Mouse (Mus musculus): ENCODE data around the gene Thbs1. TPM values are rescaled to one million over a fixed set of nuclear protein-coding genes. Genes with fewer than 3 reads are reported as not detected.

The Thbs1 gene
- polyA plus RNA-seq (2015; fragmentation: Nextera tagmentation; extraction: Ambion mirVana): 51.2 and 53.3 TPM in 2 replicates

DNA sequence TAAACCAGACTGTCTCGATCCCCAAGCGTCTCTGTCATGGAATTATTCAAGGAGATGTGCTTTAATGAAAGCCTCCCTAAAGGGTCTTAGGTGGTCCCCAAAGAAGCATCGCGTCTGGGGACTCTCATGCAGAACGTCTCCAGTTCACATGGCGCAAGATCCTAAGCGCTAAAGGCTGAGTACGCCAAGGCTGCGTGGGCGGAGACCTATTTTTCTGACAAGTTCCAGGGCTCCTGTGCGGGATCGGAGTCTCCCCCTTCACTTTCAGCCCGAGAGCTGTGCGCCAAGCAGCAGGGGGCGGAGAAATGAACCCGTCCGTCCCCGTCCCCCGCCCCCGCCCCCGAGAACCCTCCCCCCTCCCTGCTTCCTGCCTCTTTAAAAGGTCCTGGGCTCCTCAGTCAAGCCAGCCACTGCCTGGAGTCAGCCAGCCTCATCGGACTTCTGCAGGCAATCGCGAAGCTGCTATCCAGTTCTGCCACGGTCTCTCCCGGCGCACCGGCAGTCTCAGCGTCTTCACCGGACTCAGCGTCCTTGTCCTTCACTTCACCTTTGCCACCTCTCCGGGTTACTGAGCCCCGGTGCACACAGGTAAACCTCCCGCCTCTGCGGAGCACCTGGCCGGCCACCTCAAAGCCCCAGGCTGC, at the start of gene Thbs1:
Thbs1 (plus strand) TSS at position 389 of the 644 bp plus-strand sequence.
- peaks cover 6% of the 10 kb centered on the region for H3K4me1 ChIP-seq
- ATAC-seq (ENCODE audit: insufficient read depth, low FRiP score, low read depth): peak; percentile 90
- peaks cover 9% of the 10 kb centered on the region; the same call in 1 of the 2 replicates for H3K36me3 ChIP-seq
- no peaks in the 10 kb centered on the region for H3K27me3 ChIP-seq (replicated peaks)
- under 1% methylated on average over 36 of the region's 36 CpGs for WGBS
- peak within 1 kb of the TSS; percentile 93 for H3K4me2 ChIP-seq
- H3K4me3 ChIP-seq (replicated peaks): peak within 1 kb of the TSS; percentile 65
- H3K27ac ChIP-seq: peak within 1 kb of the TSS; percentile 90
- H3K9me3 ChIP-seq: no peaks in the 10 kb centered on the region
- H3K9ac ChIP-seq: peak within 1 kb of the TSS; percentile 66

DNA sequence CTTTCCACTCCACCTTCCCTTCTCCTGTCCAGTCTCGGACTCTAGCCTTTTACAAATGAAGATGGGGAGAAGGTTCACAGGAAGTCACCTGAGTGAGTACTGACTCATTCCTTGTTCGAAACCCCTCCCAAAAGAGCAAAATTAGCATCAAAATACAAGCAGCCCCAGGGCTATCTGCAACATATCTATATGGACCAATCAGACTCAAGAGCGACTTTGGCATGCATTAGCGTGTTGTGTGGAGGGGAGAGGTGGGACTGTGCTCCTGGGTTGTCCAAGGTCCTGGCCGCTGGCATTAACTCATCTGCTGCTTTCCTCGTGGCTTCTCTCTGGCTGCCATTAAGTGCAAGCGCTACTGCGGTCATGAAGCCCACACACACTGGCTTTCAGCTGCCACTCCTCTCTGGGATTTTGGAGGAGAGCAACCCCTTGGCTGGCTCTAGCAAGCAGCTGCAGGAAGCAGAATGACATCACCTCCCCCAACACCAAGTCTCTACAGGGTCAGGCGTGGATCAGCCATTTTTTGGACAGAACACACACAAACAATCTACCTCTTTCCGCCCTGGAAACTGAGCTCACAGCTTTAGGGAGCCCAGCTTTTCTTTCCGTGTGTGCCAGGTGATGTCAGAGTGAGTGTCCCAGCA, 47.4 kb upstream of the Thbs1 start:
- Histone ChIP-seq H3K36me3 (no peaks in the 10 kb centered on the region), H3K4me2 (no peak overlapping the region), H3K27me3 (replicated peaks) (no peaks in the 10 kb centered on the region), H3K4me3 (replicated peaks) (no peak overlapping the region), H3K9me3 (no peaks in the 10 kb centered on the region), H3K27ac (no peak overlapping the region), H3K9ac (no peak overlapping the region), H3K4me1 (no peaks in the 10 kb centered on the region)
- no peak for ATAC-seq (ENCODE audit: insufficient read depth, low FRiP score, low read depth)
- 81% methylated on average over 11 of the region's 11 CpGs for WGBS

DNA sequence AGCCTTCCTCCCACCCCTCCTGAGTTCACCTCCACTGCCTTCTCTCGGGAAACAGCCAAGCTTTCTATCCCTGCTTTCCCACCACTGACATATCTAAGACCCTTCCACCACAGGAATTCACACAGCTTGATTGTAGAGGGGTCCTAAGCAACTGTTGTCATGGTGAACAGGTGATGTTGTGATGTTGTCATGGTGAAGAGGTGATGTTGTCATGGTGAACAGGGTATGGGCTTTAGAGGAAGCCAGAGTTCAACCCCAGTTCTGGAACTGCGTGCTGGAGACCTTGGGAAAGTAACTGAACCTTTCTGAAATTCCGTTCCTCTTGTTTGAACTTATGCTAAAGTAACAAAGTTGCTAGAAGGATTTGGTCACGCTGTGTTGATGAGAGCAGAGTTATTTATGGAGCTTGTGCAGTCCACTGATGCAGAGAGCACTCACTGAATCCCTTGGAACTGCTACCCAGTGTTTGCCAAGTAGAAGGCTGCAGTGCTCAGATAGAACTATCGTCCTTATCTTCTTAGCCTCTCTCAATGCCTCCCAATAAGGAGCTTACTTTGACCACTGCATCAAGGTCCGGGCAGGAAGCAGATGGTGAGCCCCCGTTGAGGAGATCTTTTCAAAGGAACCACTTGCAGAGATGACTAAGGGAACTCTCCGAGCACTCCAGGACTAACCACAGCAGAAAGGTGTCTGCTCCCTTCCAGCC, 45.5 kb upstream of the Thbs1 start:
- Histone ChIP-seq H3K9me3 (no peaks in the 10 kb centered on the region), H3K27ac (no peak overlapping the region), H3K4me2 (no peak overlapping the region), H3K4me1 (no peaks in the 10 kb centered on the region), H3K27me3 (replicated peaks) (no peaks in the 10 kb centered on the region), H3K36me3 (no peaks in the 10 kb centered on the region), H3K9ac (no peak overlapping the region), H3K4me3 (replicated peaks) (no peak overlapping the region)
- 74% methylated on average over 8 of the region's 8 CpGs for WGBS
- no peak for ATAC-seq (ENCODE audit: insufficient read depth, low FRiP score, low read depth)

DNA sequence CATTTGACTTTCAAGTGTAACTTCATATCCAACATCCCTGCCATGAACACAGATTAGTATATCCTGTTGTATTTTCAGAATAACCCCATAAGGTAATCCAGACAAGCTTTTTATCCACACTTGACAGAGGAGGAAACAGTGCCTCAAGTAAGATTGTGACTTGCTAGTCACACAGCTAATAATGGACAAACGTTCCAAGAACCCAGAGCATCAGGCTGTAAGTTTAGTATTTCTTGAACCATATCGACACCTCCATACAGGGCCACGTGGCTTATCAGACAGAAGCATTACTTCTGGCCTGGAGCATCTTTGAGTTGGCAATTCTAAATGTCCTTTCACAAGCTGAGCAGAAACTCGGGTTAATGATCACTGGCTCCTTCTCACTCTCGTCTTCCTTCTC, 41.7 kb upstream of the Thbs1 start:
- no peaks in the 10 kb centered on the region for H3K9me3 ChIP-seq
- no peak overlapping the region for H3K4me3 ChIP-seq (replicated peaks)
- 79% methylated on average over 5 of the region's 5 CpGs for WGBS
- H3K4me2 ChIP-seq: no peak overlapping the region
- H3K27me3 ChIP-seq (replicated peaks): no peaks in the 10 kb centered on the region
- no peaks in the 10 kb centered on the region for H3K36me3 ChIP-seq
- no peak for ATAC-seq (ENCODE audit: insufficient read depth, low FRiP score, low read depth)
- H3K9ac ChIP-seq: no peak overlapping the region
- no peak overlapping the region for H3K27ac ChIP-seq
- no peaks in the 10 kb centered on the region for H3K4me1 ChIP-seq

DNA sequence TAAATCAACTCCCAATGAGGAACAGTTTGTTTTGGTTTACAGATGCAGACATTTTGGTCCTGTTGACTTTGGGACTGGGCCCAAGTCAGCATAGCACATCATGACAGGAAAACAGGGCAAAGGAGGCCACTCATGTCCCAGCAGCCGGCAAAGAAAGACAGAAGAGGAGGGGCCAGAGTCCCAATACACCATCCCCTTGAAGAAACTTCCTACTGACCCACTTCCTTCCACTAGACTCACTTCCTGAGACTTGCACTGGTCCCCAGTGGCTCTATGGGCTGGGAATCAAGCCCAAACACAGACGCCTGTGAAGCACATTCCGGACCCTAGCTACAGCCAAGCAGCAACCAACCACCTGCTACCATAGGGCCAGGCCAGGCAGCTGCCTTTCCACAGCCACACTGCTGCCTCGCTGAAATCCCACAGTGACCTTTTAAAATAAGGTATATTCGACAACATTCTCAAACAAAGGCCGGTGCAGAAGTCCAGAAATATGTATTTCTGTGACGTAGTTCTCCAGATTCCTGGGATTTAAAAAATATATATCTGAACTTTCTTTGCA, 38.8 kb upstream of the Thbs1 start:
- WGBS: 81% methylated on average over 7 of the region's 7 CpGs
- Histone ChIP-seq H3K27ac (no peak overlapping the region), H3K27me3 (replicated peaks) (no peaks in the 10 kb centered on the region), H3K9ac (no peak overlapping the region), H3K4me3 (replicated peaks) (no peak overlapping the region), H3K36me3 (no peaks in the 10 kb centered on the region), H3K4me1 (no peaks in the 10 kb centered on the region), H3K9me3 (no peaks in the 10 kb centered on the region), H3K4me2 (no peak overlapping the region)
- no peak for ATAC-seq (ENCODE audit: insufficient read depth, low FRiP score, low read depth)

DNA sequence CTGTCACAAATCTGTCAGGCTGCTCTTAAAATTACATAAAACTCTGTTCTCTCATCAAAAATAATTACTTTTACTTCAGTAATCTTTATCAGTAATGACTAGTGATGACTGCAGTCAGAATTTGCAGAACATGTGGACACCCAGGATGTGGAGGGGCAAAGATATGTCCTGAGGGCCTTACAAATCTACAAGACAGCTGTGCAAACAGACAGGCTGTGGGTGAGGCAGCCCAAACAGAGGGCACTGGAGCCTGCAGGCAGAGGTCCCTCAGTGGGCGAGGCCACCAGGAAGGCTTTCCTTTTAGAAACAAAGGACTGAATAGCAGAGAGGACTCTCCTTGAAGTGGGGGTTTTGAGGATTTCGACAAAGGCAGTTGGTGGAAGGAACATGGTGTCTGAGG, 37.6 kb upstream of the Thbs1 start:
- no peaks in the 10 kb centered on the region for H3K36me3 ChIP-seq
- H3K9me3 ChIP-seq: no peaks in the 10 kb centered on the region
- no peak overlapping the region for H3K9ac ChIP-seq
- no peak overlapping the region for H3K4me3 ChIP-seq (replicated peaks)
- no peak overlapping the region for H3K27ac ChIP-seq
- no peak overlapping the region for H3K4me2 ChIP-seq
- no peaks in the 10 kb centered on the region for H3K27me3 ChIP-seq (replicated peaks)
- no peak for ATAC-seq (ENCODE audit: insufficient read depth, low FRiP score, low read depth)
- WGBS: 62% methylated on average over 2 of the region's 2 CpGs
- H3K4me1 ChIP-seq: no peaks in the 10 kb centered on the region

DNA sequence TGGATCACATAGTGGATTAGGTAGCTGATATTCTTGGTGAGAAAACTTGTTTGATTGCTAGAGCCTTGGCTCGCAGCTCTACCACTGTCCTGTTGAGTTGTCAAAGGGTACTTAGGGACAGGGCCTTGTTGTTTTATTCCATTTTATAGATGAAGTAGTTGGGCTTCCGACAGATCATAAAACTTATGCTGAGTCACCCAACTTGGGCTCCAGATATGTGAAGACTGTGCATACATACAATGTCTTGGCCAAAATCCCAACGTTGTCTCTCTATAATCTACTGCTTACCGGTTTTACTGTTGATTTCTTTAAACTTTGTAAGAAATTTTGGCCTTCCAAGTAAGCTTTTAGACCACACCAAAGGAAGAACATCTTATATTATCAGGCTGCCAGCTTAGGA, 36.5 kb upstream of the Thbs1 start:
- H3K9ac ChIP-seq: no peak overlapping the region
- H3K4me3 ChIP-seq (replicated peaks): no peak overlapping the region
- no peaks in the 10 kb centered on the region for H3K36me3 ChIP-seq
- 82% methylated on average over 4 of the region's 4 CpGs for WGBS
- no peak for ATAC-seq (ENCODE audit: insufficient read depth, low FRiP score, low read depth)
- no peak overlapping the region for H3K4me2 ChIP-seq
- H3K27ac ChIP-seq: no peak overlapping the region
- H3K4me1 ChIP-seq: no peaks in the 10 kb centered on the region
- H3K9me3 ChIP-seq: no peaks in the 10 kb centered on the region
- no peaks in the 10 kb centered on the region for H3K27me3 ChIP-seq (replicated peaks)

DNA sequence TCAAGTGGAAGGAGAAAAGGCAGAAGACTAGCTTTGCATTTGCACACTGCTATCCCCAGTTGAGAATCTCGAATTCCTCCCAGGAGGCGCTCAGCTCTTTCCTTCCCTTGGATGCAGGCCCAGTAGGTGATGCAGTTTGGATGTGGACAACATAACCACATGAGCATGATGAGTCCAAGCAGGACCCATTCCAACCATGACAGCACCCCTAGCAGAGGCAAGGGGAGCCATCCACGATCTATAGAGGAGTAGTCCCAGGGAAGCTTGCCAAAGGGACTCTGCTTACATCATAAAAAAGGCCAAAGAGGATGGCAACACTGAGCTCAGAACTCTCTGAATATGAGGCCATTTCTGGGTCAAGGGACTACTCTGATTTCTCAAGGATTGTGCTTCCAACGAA, 32.5 kb upstream of the Thbs1 start:
- no peak overlapping the region for H3K27ac ChIP-seq
- H3K36me3 ChIP-seq: no peaks in the 10 kb centered on the region
- no peaks in the 10 kb centered on the region for H3K9me3 ChIP-seq
- no peaks in the 10 kb centered on the region for H3K27me3 ChIP-seq (replicated peaks)
- 76% methylated on average over 4 of the region's 4 CpGs for WGBS
- H3K4me2 ChIP-seq: no peak overlapping the region
- no peaks in the 10 kb centered on the region for H3K4me1 ChIP-seq
- ATAC-seq (ENCODE audit: insufficient read depth, low FRiP score, low read depth): no peak
- no peak overlapping the region for H3K4me3 ChIP-seq (replicated peaks)
- no peak overlapping the region for H3K9ac ChIP-seq

DNA sequence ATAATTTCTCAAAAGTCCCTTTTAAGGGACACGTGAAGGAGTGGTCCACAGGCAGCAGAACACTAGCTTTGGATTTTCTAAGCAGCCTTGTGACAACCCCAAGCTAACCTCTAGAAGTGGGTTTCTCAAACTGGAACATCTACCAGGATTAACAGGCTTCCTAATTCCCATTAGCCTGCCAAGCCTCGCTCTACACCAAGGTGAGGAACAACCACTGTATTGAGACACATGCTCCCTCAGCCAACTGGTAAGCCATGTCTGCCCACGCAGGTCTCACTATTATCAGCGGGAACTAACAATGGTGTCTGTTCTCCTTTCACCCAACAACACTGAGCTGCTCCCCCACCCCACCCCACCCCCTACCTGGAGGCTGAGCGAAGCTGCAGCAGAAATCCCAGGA, 30.1 kb upstream of the Thbs1 start:
- H3K4me3 ChIP-seq (replicated peaks): no peak overlapping the region
- no peaks in the 10 kb centered on the region for H3K9me3 ChIP-seq
- no peak overlapping the region for H3K9ac ChIP-seq
- no peaks in the 10 kb centered on the region for H3K27me3 ChIP-seq (replicated peaks)
- H3K4me1 ChIP-seq: no peaks in the 10 kb centered on the region
- no peak; the same call in 1 of the 2 replicates for ATAC-seq (ENCODE audit: insufficient read depth, low FRiP score, low read depth)
- no peak overlapping the region for H3K4me2 ChIP-seq
- no peak overlapping the region for H3K27ac ChIP-seq
- H3K36me3 ChIP-seq: no peaks in the 10 kb centered on the region
- 68% methylated on average over 5 of the region's 5 CpGs for WGBS

DNA sequence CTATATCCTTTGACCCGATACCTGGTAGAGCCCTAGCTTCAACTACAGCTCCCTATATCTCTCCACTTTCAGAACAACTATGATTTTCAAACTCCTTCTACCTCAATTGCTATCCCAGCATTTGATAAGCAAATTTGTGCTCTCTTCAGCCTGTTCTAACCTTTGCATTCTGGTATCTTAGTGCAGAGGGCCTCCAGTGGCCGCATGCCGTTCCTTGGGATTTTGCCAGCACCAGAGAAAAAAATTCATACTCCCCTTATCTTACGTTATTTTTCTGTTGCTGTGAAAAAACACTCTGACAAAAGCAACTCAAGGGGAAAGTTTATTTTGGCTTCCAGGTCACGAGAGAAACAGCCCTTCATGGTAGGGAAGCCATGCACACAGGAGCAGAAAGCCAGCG, 28.0 kb upstream of the Thbs1 start:
- Histone ChIP-seq H3K4me3 (replicated peaks) (no peak overlapping the region), H3K27me3 (replicated peaks) (no peaks in the 10 kb centered on the region), H3K27ac (no peak overlapping the region), H3K9me3 (no peaks in the 10 kb centered on the region), H3K36me3 (no peaks in the 10 kb centered on the region), H3K9ac (no peak overlapping the region), H3K4me1 (no peaks in the 10 kb centered on the region), H3K4me2 (no peak overlapping the region)
- ATAC-seq (ENCODE audit: insufficient read depth, low FRiP score, low read depth): no peak
- 83% methylated on average over 6 of the region's 6 CpGs for WGBS

DNA sequence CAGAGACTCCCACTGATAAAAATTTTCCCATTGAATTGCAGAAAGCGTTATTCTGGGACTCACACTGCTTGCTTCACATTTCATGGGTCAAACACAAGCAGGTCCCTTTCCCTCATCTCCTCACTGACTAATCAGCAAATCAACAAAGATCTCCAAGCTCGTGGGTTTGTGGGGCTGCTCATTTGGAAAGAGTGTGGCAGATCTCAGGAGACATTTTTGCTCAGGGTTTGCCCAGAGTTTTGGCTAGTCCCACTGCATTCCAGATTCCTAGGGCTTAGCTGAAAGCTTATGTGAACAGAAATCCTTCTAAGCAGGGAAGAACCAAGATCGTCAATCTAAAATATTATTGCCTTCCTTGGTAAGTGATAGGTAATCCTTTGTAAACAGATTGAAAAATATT, 27.0 kb upstream of the Thbs1 start:
- Histone ChIP-seq H3K4me3 (replicated peaks) (no peak overlapping the region), H3K36me3 (no peaks in the 10 kb centered on the region), H3K4me1 (no peaks in the 10 kb centered on the region), H3K4me2 (no peak overlapping the region), H3K9me3 (no peaks in the 10 kb centered on the region), H3K9ac (no peak overlapping the region), H3K27me3 (replicated peaks) (no peaks in the 10 kb centered on the region), H3K27ac (no peak overlapping the region)
- ATAC-seq (ENCODE audit: insufficient read depth, low FRiP score, low read depth): no peak
- WGBS: 58% methylated on average over 3 of the region's 3 CpGs

DNA sequence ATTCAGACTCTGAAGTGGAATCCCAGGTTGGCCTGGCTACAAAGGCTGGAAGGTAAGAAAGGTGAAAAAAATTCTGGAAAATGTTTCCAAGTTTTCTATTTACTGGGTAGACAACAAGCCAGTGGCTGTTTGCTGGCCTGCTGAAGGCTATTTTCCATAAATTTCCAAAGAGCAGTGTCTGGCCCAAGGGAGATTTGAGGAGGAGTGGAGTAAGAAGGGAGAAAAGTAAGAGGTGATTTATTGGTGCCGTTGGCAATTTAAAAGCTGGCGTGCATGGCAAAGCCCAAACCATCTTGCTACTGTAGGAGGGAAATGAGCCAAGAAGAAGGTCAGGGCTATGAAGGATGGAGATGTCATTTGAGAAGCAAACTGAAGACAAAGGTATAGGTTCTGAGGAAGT, 26.0 kb upstream of the Thbs1 start:
- no peak overlapping the region for H3K9ac ChIP-seq
- H3K4me1 ChIP-seq: no peaks in the 10 kb centered on the region
- H3K4me3 ChIP-seq (replicated peaks): no peak overlapping the region
- H3K27ac ChIP-seq: no peak overlapping the region
- no peak overlapping the region for H3K4me2 ChIP-seq
- H3K36me3 ChIP-seq: no peaks in the 10 kb centered on the region
- no peaks in the 10 kb centered on the region for H3K9me3 ChIP-seq
- WGBS: 89% methylated on average over 2 of the region's 2 CpGs
- no peaks in the 10 kb centered on the region for H3K27me3 ChIP-seq (replicated peaks)
- ATAC-seq (ENCODE audit: insufficient read depth, low FRiP score, low read depth): no peak

Measured in stomach, embryonic 15.5 days (tissue).